Mouse (Mus musculus) olfactory bulb, adult 2 months (tissue): ENCODE results near the gene Farsa. TPM values are rescaled to one million over a fixed set of nuclear protein-coding genes. Genes with fewer than 3 reads are reported as not detected.

ENCODE experiments used
- H3K27ac ChIP-seq: fragments of 200-500 bp; 2 replicates; pipeline ENCODE4 v1.5.1; 2012; ENCODE audit warnings: low read depth, low read length; ENCODE audit not compliant: insufficient read depth
- H3K4me1 ChIP-seq: fragments of 200-500 bp; 2 replicates; pipeline ENCODE4 v1.6.1; 2012; ENCODE audit warnings: low read length; ENCODE audit not compliant: control insufficient read depth, insufficient read depth
- H3K4me3 ChIP-seq: fragments of 200-500 bp; 2 replicates; pipeline ENCODE4 v1.5.1; 2012; ENCODE audit warnings: mild to moderate bottlenecking, low read depth, low read length, moderate library complexity; ENCODE audit not compliant: insufficient read depth
- CTCF ChIP-seq: fragments of 200-500 bp; IDR thresholded peaks from 2 replicates; pipeline ENCODE4 v1.5.1; 2012; ENCODE audit warnings: low read depth, mild to moderate bottlenecking, low read length, moderate library complexity; ENCODE audit not compliant: insufficient read depth
- POLR2A ChIP-seq: fragments of 200-500 bp; IDR thresholded peaks from 2 replicates; pipeline ENCODE4 v1.6.1; 2012; ENCODE audit warnings: mild to moderate bottlenecking, low read depth, low read length, moderate library complexity; ENCODE audit not compliant: insufficient read depth
- WGBS: fragments of 180-500 bp; shearing (Covaris S2); methylation state at CpG from one replicate; pipeline ENCODE4 v1.1.7; 2018; 5-methylcytosine and 5-hydroxymethylcytosine counted together
- polyA plus RNA-seq: library from polyadenylated mRNA; stranded (reverse); fragments of >200 nt; gene quantifications from 2 replicates; pipeline ENCODE4 v1.2.4, GENCODE M21; 2012; ENCODE audit warnings: low replicate concordance; ENCODE audit not compliant: missing spikeins, insufficient read depth, insufficient read length

Farsa gene
- polyA plus RNA-seq, 1 experiment, result not detected

- Histone ChIP-seq H3K4me1 (peaks cover 2% of the 10 kb centered on the region; the same call in 1 of the 2 replicates), H3K4me3 (no peak overlapping the region), H3K27ac (no peak overlapping the region)
- 94% methylated on average over 3 of the region's 3 CpGs for WGBS
- no peak for TF ChIP-seq CTCF
- no peak for TF ChIP-seq POLR2A
Measured at GRCm38 (mm10) chr8:84856434-84856833, 355 bp upstream of the Farsa start.

- H3K4me1 ChIP-seq, result peaks cover 12% of the 10 kb centered on the region
- peak within 1 kb of the TSS; percentile 51 for H3K4me3 ChIP-seq
- 11% methylated on average over 46 of the region's 46 CpGs for WGBS
- no peak within 1 kb of the TSS for H3K27ac ChIP-seq
- TF ChIP-seq CTCF (no peak), POLR2A (no peak)
Measured at GRCm38 (mm10) chr8:84871376-84872308, 14.9 kb downstream of the Farsa start, which contains the start of gene Syce2. Gene Syce2 (plus strand): TSS chr8:84872111.

- Histone ChIP-seq H3K4me3 (peak overlapping the region; percentile 51), H3K27ac (no peak overlapping the region), H3K4me1 (peaks cover 12% of the 10 kb centered on the region)
- TF ChIP-seq CTCF, result no peak
- no peak for TF ChIP-seq POLR2A
- 6% methylated on average over 54 of the region's 54 CpGs for WGBS
Measured at GRCm38 (mm10) chr8:84872309-84872965, 15.6 kb downstream of the Farsa start.

GRCm38 (mm10) chr8:84873016-84873415 is 16.2 kb downstream of the Farsa start:
- no peak for TF ChIP-seq CTCF
- no peak for TF ChIP-seq POLR2A
- H3K4me1 ChIP-seq, result peaks cover 12% of the 10 kb centered on the region
- WGBS, result 83% methylated on average over 4 of the region's 4 CpGs
- no peak overlapping the region for H3K4me3 ChIP-seq
- no peak overlapping the region for H3K27ac ChIP-seq

GRCm38 (mm10) chr8:84874339-84874738 is 17.6 kb downstream of the Farsa start:
- WGBS, result 91% methylated on average over 3 of the region's 3 CpGs
- Histone ChIP-seq H3K27ac (no peak overlapping the region), H3K4me3 (no peak overlapping the region), H3K4me1 (peaks cover 12% of the 10 kb centered on the region)
- no peak for TF ChIP-seq CTCF
- no peak for TF ChIP-seq POLR2A

GRCm38 (mm10) chr8:84877297-84878035 is 20.7 kb downstream of the Farsa start:
- 54% methylated on average over 3 of the region's 3 CpGs for WGBS
- no peak overlapping the region for H3K27ac ChIP-seq
- H3K4me3 ChIP-seq, result no peak overlapping the region
- peaks cover 3% of the 10 kb centered on the region for H3K4me1 ChIP-seq
- TF ChIP-seq CTCF, result no peak
- TF ChIP-seq POLR2A, result no peak

- 92% methylated on average over 1 of the region's 1 CpGs for WGBS
- no peak overlapping the region for H3K27ac ChIP-seq
- H3K4me1 ChIP-seq, result no peaks in the 10 kb centered on the region
- TF ChIP-seq CTCF, result no peak
- TF ChIP-seq POLR2A, result no peak
- no peak overlapping the region for H3K4me3 ChIP-seq
Measured at GRCm38 (mm10) chr8:84878915-84879314, 22.1 kb downstream of the Farsa start.

- Histone ChIP-seq H3K4me1 (no peaks in the 10 kb centered on the region), H3K27ac (no peak overlapping the region), H3K4me3 (no peak overlapping the region)
- WGBS, result 92% methylated on average over 4 of the region's 4 CpGs
- TF ChIP-seq POLR2A (no peak), CTCF (no peak)
Measured at GRCm38 (mm10) chr8:84884728-84885127, 27.9 kb downstream of the Farsa start.

GRCm38 (mm10) chr8:84888280-84888679 is 31.5 kb downstream of the Farsa start:
- Histone ChIP-seq H3K4me1 (peaks cover 4% of the 10 kb centered on the region), H3K4me3 (no peak overlapping the region), H3K27ac (no peak overlapping the region)
- 93% methylated on average over 3 of the region's 3 CpGs for WGBS
- TF ChIP-seq POLR2A (no peak), CTCF (no peak)
